Mouse (Mus musculus): ENCODE measurements around the gene Ncapd2. TPM values are rescaled to one million over a fixed set of nuclear protein-coding genes. Genes with fewer than 3 reads are reported as not detected.

Gene Ncapd2
- polyA plus RNA-seq, 1 experiment from 2014 or later, result 16.6 TPM

DNA sequence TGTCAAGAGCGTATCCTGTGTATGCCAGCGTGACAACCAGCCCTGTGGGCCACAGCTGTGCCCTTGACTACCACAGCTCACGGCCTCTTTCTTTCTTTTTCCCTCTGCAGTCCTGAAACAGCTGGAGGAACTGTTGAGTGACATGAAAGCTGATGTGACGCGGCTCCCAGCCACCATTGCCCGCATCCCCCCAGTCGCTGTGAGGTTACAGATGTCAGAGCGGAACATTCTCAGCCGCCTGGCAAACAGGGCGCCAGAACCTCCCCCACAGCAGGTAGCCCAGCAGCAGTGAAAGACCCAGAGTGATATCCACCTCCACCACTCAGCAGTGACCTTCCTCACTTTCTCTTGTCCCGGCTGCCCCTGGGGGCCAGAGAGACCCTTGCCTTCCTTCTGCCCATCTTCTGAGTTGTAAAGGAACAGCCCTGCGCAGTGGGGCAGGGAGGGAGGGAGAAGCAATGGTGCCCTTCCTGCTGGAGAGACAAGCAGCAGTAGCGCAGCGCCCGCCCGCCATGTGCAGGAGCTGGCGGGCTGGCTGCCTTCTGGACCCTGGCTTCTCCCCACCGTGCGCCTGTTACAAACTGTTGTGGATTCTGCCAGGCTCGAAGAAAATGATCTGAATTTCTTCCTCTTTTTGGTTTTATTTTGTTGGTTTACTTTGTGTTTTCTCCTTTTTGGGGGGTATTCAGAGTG is 61.6 kb downstream of the Ncapd2 start:
- ATAC-seq (ENCODE audit: low FRiP score, low TSS enrichment) (no peak), DNase-seq (ENCODE audit: low spot score) (no peak)
- Histone ChIP-seq H3K4me1 (replicated peaks; ENCODE audit: control insufficient read depth, insufficient read depth) (no peaks in the 10 kb centered on the region; the same call in 1 of the 2 replicates), H3K9ac (ENCODE audit: low read length) (no peak overlapping the region), H3K36me3 (ENCODE audit: control insufficient read depth, insufficient read depth, low read length) (peaks cover 26% of the 10 kb centered on the region), H3K4me3 (ENCODE audit: low read depth, low read length) (no peak overlapping the region), H3K27me3 (ENCODE audit: control insufficient read depth, insufficient read depth, low read length) (no peaks in the 10 kb centered on the region), H3K27ac (replicated peaks) (no peak overlapping the region), H3K4me2 (replicated peaks; ENCODE audit: low read depth) (no peak overlapping the region), H3K9me3 (ENCODE audit: control insufficient read depth, low read length) (no peaks in the 10 kb centered on the region)
- 91% methylated on average over 20 of the region's 20 CpGs for WGBS
- TF ChIP-seq CTCF (IDR thresholded peaks at IDR 0.05; ENCODE audit: low read depth) (no peak), EP300 (optimal IDR thresholded peaks at IDR 0.05) (no peak)

DNA sequence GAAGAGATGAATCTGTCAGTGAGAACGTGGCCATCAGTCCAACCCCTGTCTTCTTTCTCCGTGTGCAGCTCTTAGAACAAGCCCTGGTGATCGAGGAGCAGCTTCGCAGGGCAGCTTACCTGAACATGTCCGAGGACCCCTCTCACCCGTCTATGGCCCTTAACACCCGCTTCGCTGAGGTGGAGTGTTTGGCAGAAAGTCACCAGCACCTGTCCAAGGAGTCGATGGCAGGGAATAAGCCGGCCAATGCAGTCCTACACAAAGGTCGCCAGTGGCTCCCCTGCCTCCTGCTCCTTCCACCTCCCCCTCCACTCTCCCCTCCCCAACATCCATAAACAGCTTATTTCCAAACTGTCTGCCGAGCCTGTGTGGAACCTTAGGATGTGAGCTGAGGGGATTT is 62.8 kb downstream of the Ncapd2 start:
- no peak overlapping the region for H3K27ac ChIP-seq (replicated peaks)

DNA sequence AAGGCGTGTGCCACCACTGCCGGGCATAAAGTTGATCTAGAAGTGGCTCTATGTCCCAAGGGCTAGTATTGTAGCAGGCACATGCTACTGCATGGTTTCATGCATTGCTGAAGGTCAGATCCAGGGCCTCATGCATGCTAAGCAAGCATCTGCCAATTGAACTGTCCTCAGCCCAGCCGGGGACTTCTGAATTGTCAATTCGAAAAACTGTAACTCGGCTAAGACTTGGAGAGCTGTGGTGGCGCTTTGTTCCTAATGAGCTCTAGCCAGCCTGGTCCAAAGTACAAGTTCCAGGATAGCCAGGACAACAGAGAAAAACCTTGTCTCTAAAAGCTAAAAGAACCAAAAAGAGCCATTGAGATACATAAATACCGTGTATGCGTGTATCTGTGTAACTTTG is 72.1 kb downstream of the Ncapd2 start:
- TF ChIP-seq CTCF (IDR thresholded peaks at IDR 0.05; ENCODE audit: low read depth) (no peak), EP300 (optimal IDR thresholded peaks at IDR 0.05) (no peak)
- no peaks in the 10 kb centered on the region for H3K9me3 ChIP-seq (ENCODE audit: control insufficient read depth, low read length)
- ATAC-seq (ENCODE audit: low FRiP score, low TSS enrichment), result no peak
- 88% methylated on average over 8 of the region's 8 CpGs for WGBS
- H3K4me2 ChIP-seq (replicated peaks; ENCODE audit: low read depth), result no peak overlapping the region
- no peaks in the 10 kb centered on the region for H3K4me1 ChIP-seq (replicated peaks; ENCODE audit: control insufficient read depth, insufficient read depth)
- no peak overlapping the region for H3K9ac ChIP-seq (ENCODE audit: low read length)
- H3K36me3 ChIP-seq (ENCODE audit: control insufficient read depth, insufficient read depth, low read length), result peaks cover 62% of the 10 kb centered on the region
- H3K27ac ChIP-seq (replicated peaks), result no peak overlapping the region
- no peak for DNase-seq (ENCODE audit: low spot score)
- no peaks in the 10 kb centered on the region for H3K27me3 ChIP-seq (ENCODE audit: control insufficient read depth, insufficient read depth, low read length)
- H3K4me3 ChIP-seq (ENCODE audit: low read depth, low read length), result no peak overlapping the region

More for the DNA sequence above, 62.8 kb downstream of the Ncapd2 start:
- Histone ChIP-seq H3K9me3 (ENCODE audit: control insufficient read depth, low read length) (no peaks in the 10 kb centered on the region), H3K4me1 (replicated peaks; ENCODE audit: control insufficient read depth, insufficient read depth) (no peaks in the 10 kb centered on the region; the same call in 1 of the 2 replicates), H3K4me2 (replicated peaks; ENCODE audit: low read depth) (no peak overlapping the region), H3K9ac (ENCODE audit: low read length) (no peak overlapping the region), H3K27me3 (ENCODE audit: control insufficient read depth, insufficient read depth, low read length) (no peaks in the 10 kb centered on the region), H3K4me3 (ENCODE audit: low read depth, low read length) (no peak overlapping the region), H3K36me3 (ENCODE audit: control insufficient read depth, insufficient read depth, low read length) (peaks cover 20% of the 10 kb centered on the region)
- WGBS, result 87% methylated on average over 12 of the region's 12 CpGs
- TF ChIP-seq EP300 (optimal IDR thresholded peaks at IDR 0.05) (no peak), CTCF (IDR thresholded peaks at IDR 0.05; ENCODE audit: low read depth) (no peak)
- no peak for ATAC-seq (ENCODE audit: low FRiP score, low TSS enrichment)
- no peak for DNase-seq (ENCODE audit: low spot score)

Small RNA genes within 50 kb of the gene (microRNA-seq; reads per million reads assigned to microRNA genes)
- not detected for gene Mir3098
- not detected for gene Mir8113

Other genes with a start within 250 kb of the Ncapd2 start
- gene Cops7a, start 226.2 kb downstream of the Ncapd2 start, polyA plus RNA-seq (2015; fragmentation: Nextera tagmentation; extraction: Ambion mirVana), result 114 and 121 TPM in 2 replicates
- 3.1 and 4.0 TPM in 2 replicates for gene Pianp, start 195.0 kb downstream of the Ncapd2 start, polyA plus RNA-seq (2015; fragmentation: Nextera tagmentation; extraction: Ambion mirVana)
- gene Zfp384, start 182.6 kb downstream of the Ncapd2 start, polyA plus RNA-seq (2015; fragmentation: Nextera tagmentation; extraction: Ambion mirVana), result 7.0 and 7.2 TPM in 2 replicates
- 72.5 and 77.4 TPM in 2 replicates for gene Ing4, start 151.9 kb downstream of the Ncapd2 start, polyA plus RNA-seq (2015; fragmentation: Nextera tagmentation; extraction: Ambion mirVana)
- gene Acrbp, start 142.0 kb downstream of the Ncapd2 start, polyA plus RNA-seq (2015; fragmentation: Nextera tagmentation; extraction: Ambion mirVana), result 2.5 and 2.6 TPM in 2 replicates
- 6.4 and 7.0 TPM in 2 replicates for gene Lpar5, start 123.8 kb downstream of the Ncapd2 start, polyA plus RNA-seq (2015; fragmentation: Nextera tagmentation; extraction: Ambion mirVana)
- 28.1 and 36.6 TPM in 2 replicates for gene Chd4, start 95.7 kb downstream of the Ncapd2 start, polyA plus RNA-seq (2015; fragmentation: Nextera tagmentation; extraction: Ambion mirVana)
- 25.0 and 26.6 TPM in 2 replicates for gene Nop2, start 59.8 kb downstream of the Ncapd2 start, polyA plus RNA-seq (2015; fragmentation: Nextera tagmentation; extraction: Ambion mirVana)
- 4.4 and 5.7 TPM in 2 replicates for gene Iffo1, start 46.5 kb downstream of the Ncapd2 start, polyA plus RNA-seq (2015; fragmentation: Nextera tagmentation; extraction: Ambion mirVana)
- 920 and 1,103 TPM in 2 replicates for gene Gapdh, start 25.2 kb downstream of the Ncapd2 start, polyA plus RNA-seq (2015; fragmentation: Nextera tagmentation; extraction: Ambion mirVana)
- gene Mrpl51, start 100 bp upstream of the Ncapd2 start, polyA plus RNA-seq (2015; fragmentation: Nextera tagmentation; extraction: Ambion mirVana), result 196 and 211 TPM in 2 replicates
- gene Vamp1, start 23.9 kb upstream of the Ncapd2 start, polyA plus RNA-seq (2015; fragmentation: Nextera tagmentation; extraction: Ambion mirVana), result 3.3 and 3.4 TPM in 2 replicates
- 8.5 and 8.6 TPM in 2 replicates for gene Tapbpl, start 40.2 kb upstream of the Ncapd2 start, polyA plus RNA-seq (2015; fragmentation: Nextera tagmentation; extraction: Ambion mirVana)
- 0.91 and 1.1 TPM in 2 replicates for gene Cd27, start 45.3 kb upstream of the Ncapd2 start, polyA plus RNA-seq (2015; fragmentation: Nextera tagmentation; extraction: Ambion mirVana)
- gene Tuba3a, start 94.3 kb upstream of the Ncapd2 start, polyA plus RNA-seq (2015; fragmentation: Nextera tagmentation; extraction: Ambion mirVana), result 0.08 and 0.15 TPM in 2 replicates
- gene Ltbr, start 122.2 kb upstream of the Ncapd2 start, polyA plus RNA-seq (2015; fragmentation: Nextera tagmentation; extraction: Ambion mirVana), result 71.5 and 73.0 TPM in 2 replicates
- 18.5 and 20.6 TPM in 2 replicates for gene Scnn1a, start 129.0 kb upstream of the Ncapd2 start, polyA plus RNA-seq (2015; fragmentation: Nextera tagmentation; extraction: Ambion mirVana)
- gene Tnfrsf1a, start 157.7 kb upstream of the Ncapd2 start, polyA plus RNA-seq (2015; fragmentation: Nextera tagmentation; extraction: Ambion mirVana), result 75.3 and 77.7 TPM in 2 replicates
- gene Plekhg6, start 189.1 kb upstream of the Ncapd2 start, polyA plus RNA-seq (2015; fragmentation: Nextera tagmentation; extraction: Ambion mirVana), result 6.3 and 6.7 TPM in 2 replicates